Mouse (Mus musculus) neural tube, embryonic 15.5 days (tissue): Measurements from ENCODE around the gene Nup133. TPM values are rescaled to one million over a fixed set of nuclear protein-coding genes. Genes with fewer than 3 reads are reported as not detected.

Source experiments
- ATAC-seq: fragments of 200-750 bp; cut with Nextera tagmentation; 2 replicates; pipeline ENCODE4 v1.8.0; 2017; ENCODE audit warnings: mild to moderate bottlenecking, moderate TSS enrichment, moderate library complexity; ENCODE audit not compliant: low FRiP score
- H3K27ac ChIP-seq: fragments of 300-500 bp; sonication (generic); replicated peaks from 2 replicates; pipeline ENCODE4 v1.5.1; 2015; ENCODE audit warnings: mild to moderate bottlenecking, inconsistent platforms
- H3K27me3 ChIP-seq: fragments of 300-500 bp; sonication (generic); replicated peaks from 2 replicates; pipeline ENCODE4 v1.6.1; 2015; ENCODE audit warnings: inconsistent platforms
- H3K36me3 ChIP-seq: fragments of 300-500 bp; sonication (generic); 2 replicates; pipeline ENCODE4 v1.6.1; 2015; ENCODE audit warnings: inconsistent platforms
- H3K4me1 ChIP-seq: fragments of 300-500 bp; sonication (generic); 2 replicates; pipeline ENCODE4 v1.6.1; 2015; ENCODE audit warnings: inconsistent platforms
- H3K4me2 ChIP-seq: fragments of 300-500 bp; sonication (generic); 2 replicates; pipeline ENCODE4 v1.6.1; 2015; ENCODE audit warnings: inconsistent platforms, mild to moderate bottlenecking, moderate library complexity
- H3K4me3 ChIP-seq: fragments of 300-500 bp; sonication (generic); replicated peaks from 2 replicates; pipeline ENCODE4 v1.5.1; 2015; ENCODE audit warnings: mild to moderate bottlenecking, inconsistent platforms
- H3K9ac ChIP-seq: fragments of 300-500 bp; sonication (generic); replicated peaks from 2 replicates; pipeline ENCODE4 v1.6.1; 2015; ENCODE audit warnings: mild to moderate bottlenecking, inconsistent platforms
- H3K9me3 ChIP-seq: fragments of 300-500 bp; sonication (generic); replicated peaks from 2 replicates; pipeline ENCODE4 v1.6.1; 2016; ENCODE audit warnings: inconsistent platforms
- WGBS: fragments of 180-500 bp; shearing (Covaris S2); methylation state at CpG from one replicate; pipeline ENCODE4 v1.1.7; 2015; ENCODE audit warnings: mixed read lengths; 5-methylcytosine and 5-hydroxymethylcytosine counted together
- polyA plus RNA-seq: library from polyadenylated mRNA; unstranded; fragments of >200 nt; fragmentation: Nextera tagmentation; extraction: Ambion mirVana; gene quantifications from 2 replicates; pipeline ENCODE4 v1.2.1, GENCODE M21; 2015

The Nup133 gene
- polyA plus RNA-seq, result 16.8 and 24.1 TPM in 2 replicates

DNA sequence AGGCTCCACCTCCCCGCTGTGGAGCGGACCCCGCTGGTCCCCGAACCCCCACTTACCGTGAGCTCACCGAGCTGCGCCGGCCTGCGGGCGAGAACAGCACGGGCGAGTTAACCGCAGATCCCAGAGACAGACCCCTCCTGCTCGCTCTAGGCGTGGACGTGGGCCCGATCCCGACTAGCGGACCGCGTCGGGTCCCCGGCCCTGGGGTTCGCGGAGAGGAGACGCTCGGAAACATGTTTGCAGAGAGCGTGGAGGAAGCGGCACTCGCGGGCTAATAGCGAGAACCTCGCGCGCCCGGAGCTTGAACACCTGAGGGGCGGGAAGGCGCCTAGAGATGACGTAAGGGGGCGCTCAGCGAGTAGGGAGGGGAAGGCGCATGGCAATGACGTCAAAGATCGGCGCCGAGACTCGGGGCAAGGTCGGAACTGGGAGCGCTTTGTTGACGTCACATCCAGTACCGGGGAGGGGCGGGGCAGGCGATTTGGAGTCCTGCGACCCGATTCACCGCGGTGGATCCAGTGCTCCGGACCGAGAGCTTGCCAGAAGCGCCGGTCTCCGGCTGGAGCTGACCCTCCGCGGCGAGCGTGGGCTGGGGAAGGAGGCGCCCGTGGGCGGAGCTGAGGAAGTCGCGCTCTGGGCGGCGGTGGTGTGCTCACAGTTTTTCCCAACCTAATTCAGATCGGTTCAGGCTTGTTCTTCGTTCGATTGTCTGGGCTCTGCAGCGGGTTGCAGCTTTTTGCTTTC lies at the start of gene Nup133:
TSS of gene Nup133 (minus strand) at position 324 of the 744 bp plus-strand sequence.
- Histone ChIP-seq H3K27me3 (no peaks in the 10 kb centered on the region), H3K36me3 (peaks cover 33% of the 10 kb centered on the region), H3K9ac (peak within 1 kb of the TSS; percentile 92), H3K9me3 (no peaks in the 10 kb centered on the region), H3K4me1 (peaks cover 16% of the 10 kb centered on the region), H3K27ac (peak within 1 kb of the TSS; percentile 89), H3K4me2 (peak within 1 kb of the TSS; percentile 94), H3K4me3 (peak within 1 kb of the TSS; percentile 87)
- ATAC-seq, result peak; percentile 91
- WGBS, result under 1% methylated on average over 77 of the region's 77 CpGs

DNA sequence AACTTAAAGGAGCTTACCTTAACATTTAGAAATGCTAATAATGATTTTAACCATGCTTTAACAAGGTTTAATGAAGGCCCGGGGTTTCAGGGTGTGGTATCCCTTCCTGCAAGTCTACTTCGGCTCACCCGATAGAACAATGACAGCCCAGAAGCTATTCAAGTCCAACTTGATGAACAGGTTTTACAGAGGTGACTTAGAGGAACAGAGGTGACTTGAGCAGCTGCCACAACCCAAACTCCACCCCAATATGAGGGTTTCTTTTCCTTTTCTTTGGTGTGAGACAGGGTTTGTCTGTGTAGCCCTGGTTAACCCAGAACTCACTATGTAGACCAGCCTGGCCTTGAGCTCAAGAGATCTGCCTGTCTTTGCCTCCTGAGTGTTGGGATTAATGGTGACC lies 44.9 kb upstream of the Nup133 start:
- H3K36me3 ChIP-seq, result peaks cover 29% of the 10 kb centered on the region
- no peak overlapping the region for H3K9ac ChIP-seq
- no peaks in the 10 kb centered on the region for H3K9me3 ChIP-seq
- H3K4me1 ChIP-seq, result no peaks in the 10 kb centered on the region
- no peak overlapping the region for H3K27ac ChIP-seq
- 92% methylated on average over 3 of the region's 3 CpGs for WGBS
- ATAC-seq, result no peak
- no peak overlapping the region for H3K4me2 ChIP-seq
- H3K4me3 ChIP-seq, result no peak overlapping the region
- no peaks in the 10 kb centered on the region for H3K27me3 ChIP-seq

DNA sequence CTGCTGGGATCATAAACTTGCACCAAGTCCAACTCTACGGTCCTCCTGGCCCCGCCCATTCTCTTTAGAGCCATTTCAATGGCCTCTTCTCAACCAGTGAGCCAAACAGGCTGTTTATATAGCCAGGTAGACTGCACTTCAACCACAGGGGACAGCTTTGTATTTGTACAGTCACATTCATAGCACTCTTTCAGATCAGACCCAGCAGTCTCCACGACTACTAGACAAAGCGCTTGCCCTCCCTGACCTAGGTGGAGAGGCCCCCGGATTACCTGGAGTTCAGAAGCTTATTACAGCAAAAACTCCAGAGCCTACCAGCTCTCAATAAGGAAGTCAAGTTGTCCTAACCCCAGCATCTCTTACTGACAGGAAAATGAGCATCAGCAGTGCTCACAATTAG lies 44.5 kb upstream of the Nup133 start:
- Histone ChIP-seq H3K9me3 (no peaks in the 10 kb centered on the region), H3K4me2 (no peak overlapping the region), H3K4me1 (no peaks in the 10 kb centered on the region), H3K27ac (no peak overlapping the region), H3K36me3 (peaks cover 26% of the 10 kb centered on the region), H3K27me3 (no peaks in the 10 kb centered on the region), H3K4me3 (no peak overlapping the region), H3K9ac (no peak overlapping the region)
- ATAC-seq, result no peak
- 92% methylated on average over 5 of the region's 5 CpGs for WGBS

DNA sequence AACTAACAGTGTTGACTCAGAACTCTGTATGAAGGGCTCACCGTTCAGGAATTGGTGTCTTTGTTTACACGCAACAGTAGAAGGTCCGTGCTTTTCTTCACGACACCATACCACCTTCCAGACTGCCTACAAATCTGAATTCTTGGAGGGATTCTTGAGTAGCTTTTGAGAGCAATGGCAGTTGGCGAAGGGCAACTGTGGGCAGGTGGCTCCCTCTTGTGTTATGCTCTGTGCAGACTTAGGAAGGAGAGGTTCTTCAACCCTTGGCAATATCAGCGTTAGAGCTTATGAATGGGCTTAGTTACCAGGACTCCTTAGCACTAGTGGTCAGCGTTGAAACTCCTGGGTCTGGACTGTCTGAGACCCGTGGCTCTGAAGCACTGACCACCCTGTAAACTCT lies 43.5 kb upstream of the Nup133 start:
- Histone ChIP-seq H3K9ac (no peak overlapping the region), H3K36me3 (peaks cover 19% of the 10 kb centered on the region), H3K4me1 (no peaks in the 10 kb centered on the region), H3K27me3 (no peaks in the 10 kb centered on the region), H3K4me3 (no peak overlapping the region), H3K27ac (no peak overlapping the region), H3K4me2 (no peak overlapping the region), H3K9me3 (no peaks in the 10 kb centered on the region)
- 88% methylated on average over 8 of the region's 8 CpGs for WGBS
- no peak for ATAC-seq

DNA sequence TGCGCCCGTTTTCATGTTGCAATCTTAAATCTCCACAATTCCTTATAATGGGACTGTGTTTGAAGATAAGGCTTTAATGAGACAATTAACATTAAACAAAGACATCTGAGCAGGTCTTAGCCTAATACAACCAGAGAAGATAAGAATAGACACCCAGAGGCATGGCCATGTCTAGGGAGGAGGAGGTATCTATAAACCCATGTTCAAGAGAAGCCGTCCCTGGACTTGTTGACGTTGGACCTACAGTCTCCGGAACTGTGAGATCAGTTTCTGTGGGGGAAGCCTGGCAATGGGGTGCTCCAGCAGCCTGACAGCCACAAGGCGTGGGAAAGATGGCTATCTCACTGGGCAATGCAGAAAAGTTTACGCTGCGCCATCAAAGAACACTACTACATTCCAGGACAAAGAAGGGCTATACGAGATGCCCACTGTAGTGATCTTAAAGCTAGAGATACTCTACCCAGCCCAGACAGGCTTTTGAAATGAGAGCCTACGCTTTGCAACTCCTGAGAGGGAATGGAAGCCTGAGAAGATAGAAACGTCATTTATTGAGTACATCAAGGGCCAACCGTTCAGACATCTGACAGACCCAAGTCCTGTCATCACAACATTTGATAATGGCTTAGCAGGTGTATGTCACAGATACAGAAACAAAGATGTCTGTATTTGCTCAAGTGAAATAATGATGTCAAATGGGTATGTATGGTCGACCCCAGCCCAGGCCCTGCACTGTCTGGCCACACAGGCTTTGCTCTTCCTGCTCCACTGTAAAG lies 41.4 kb upstream of the Nup133 start:
- no peak for ATAC-seq
- 0 out of 2 replicates have a peak, but pooled peaks cover 5% of the 10 kb centered on the region for H3K36me3 ChIP-seq
- H3K4me2 ChIP-seq, result no peak overlapping the region
- no peak overlapping the region for H3K4me3 ChIP-seq
- WGBS, result 91% methylated on average over 13 of the region's 13 CpGs
- H3K27ac ChIP-seq, result no peak overlapping the region
- H3K9me3 ChIP-seq, result no peaks in the 10 kb centered on the region
- no peak overlapping the region for H3K9ac ChIP-seq
- no peaks in the 10 kb centered on the region for H3K27me3 ChIP-seq
- H3K4me1 ChIP-seq, result no peaks in the 10 kb centered on the region

DNA sequence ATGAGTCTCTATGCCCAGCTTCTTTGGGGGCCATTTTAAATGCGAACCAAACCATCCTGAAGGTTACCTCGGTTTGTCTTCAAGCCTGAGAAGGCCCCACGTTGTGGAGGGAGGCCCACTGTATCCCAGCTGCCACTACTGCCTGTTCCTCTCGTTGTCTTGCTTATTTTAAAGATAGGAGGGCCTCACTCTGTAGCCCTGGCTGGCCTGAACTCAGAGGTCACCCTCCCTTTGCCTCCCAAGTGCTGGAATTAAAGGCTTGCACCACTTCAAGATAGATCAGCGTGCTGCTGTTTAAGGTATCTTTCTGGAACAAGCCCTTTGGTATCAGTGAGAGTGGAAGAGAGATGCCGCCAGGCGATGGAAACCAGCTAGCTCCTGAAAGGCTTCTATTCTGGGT lies 40.1 kb upstream of the Nup133 start:
- Histone ChIP-seq H3K4me2 (no peak overlapping the region), H3K27ac (no peak overlapping the region), H3K9ac (no peak overlapping the region), H3K4me3 (no peak overlapping the region), H3K36me3 (0 out of 2 replicates have a peak, but pooled peaks cover 5% of the 10 kb centered on the region), H3K27me3 (no peaks in the 10 kb centered on the region), H3K9me3 (no peaks in the 10 kb centered on the region), H3K4me1 (no peaks in the 10 kb centered on the region)
- 79% methylated on average over 7 of the region's 7 CpGs for WGBS
- no peak for ATAC-seq

DNA sequence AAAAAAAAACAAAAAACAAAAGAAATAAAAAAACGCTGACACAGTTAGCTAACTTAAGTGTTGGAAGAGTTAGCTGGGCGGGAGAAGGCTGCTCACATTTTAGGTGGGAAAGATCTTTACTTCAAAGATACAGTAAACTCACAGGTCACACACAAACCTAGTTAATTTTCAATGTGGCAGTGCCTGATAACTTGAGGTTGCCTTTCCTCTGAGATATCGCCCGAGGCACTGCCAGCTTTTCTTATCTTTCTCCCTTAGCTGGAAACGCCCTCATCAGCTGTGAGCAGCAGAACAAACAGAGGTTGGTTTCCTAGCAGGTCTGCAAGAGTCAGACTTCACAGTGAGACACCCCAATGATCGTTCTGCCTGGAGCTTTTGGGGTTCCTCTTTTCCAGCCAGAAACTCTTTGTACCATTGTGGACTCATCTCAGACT lies 39.6 kb upstream of the Nup133 start:
- H3K27ac ChIP-seq, result no peak overlapping the region
- H3K4me2 ChIP-seq, result no peak overlapping the region
- H3K9ac ChIP-seq, result no peak overlapping the region
- H3K4me1 ChIP-seq, result peaks cover under 1% of the 10 kb centered on the region
- 82% methylated on average over 6 of the region's 6 CpGs for WGBS
- no peaks in the 10 kb centered on the region for H3K36me3 ChIP-seq
- H3K4me3 ChIP-seq, result no peak overlapping the region
- no peaks in the 10 kb centered on the region for H3K9me3 ChIP-seq
- H3K27me3 ChIP-seq, result no peaks in the 10 kb centered on the region
- no peak for ATAC-seq

DNA sequence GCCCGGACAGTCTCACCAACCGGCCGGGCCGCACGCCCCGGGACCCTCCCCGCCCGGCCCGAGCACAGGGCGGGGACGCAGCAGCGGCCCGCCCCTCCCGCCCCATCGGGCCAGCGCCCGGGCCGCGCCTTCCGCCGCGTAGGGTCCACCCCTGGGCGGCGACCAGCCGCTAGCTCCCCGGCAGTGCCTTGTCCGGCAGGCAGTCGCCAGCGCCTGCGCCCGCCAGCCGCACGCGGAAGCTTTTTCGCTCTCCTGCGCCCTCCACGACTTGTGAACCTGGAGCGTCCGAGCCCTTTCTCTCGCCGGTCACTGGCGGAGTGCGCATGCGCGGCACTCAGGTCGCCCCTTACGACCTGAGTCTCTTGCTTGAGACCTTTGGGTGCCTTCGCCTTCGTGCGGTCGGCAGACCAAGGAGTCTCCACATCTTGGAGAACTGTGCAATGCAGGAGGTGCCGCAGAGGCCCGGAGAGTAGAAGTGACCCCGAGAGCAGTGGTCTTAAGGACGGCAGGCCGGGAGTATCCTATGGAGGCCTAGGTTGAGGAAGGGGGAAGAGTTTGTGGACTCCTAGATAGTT lies 33.8 kb upstream of the Nup133 start, which contains the start of gene Abcb10:
TSS of gene Abcb10 (minus strand) at position 297 of the 575 bp plus-strand sequence.
- H3K27me3 ChIP-seq, result no peaks in the 10 kb centered on the region
- H3K27ac ChIP-seq, result peak within 1 kb of the TSS; percentile 80
- H3K4me3 ChIP-seq, result peak within 1 kb of the TSS; percentile 84
- H3K36me3 ChIP-seq, result no peaks in the 10 kb centered on the region
- peak within 1 kb of the TSS; percentile 85 for H3K9ac ChIP-seq
- H3K4me2 ChIP-seq, result peak within 1 kb of the TSS; percentile 91
- under 1% methylated on average over 49 of the region's 56 CpGs for WGBS
- H3K4me1 ChIP-seq, result peaks cover 27% of the 10 kb centered on the region
- peak; percentile 88 for ATAC-seq
- H3K9me3 ChIP-seq, result no peaks in the 10 kb centered on the region

DNA sequence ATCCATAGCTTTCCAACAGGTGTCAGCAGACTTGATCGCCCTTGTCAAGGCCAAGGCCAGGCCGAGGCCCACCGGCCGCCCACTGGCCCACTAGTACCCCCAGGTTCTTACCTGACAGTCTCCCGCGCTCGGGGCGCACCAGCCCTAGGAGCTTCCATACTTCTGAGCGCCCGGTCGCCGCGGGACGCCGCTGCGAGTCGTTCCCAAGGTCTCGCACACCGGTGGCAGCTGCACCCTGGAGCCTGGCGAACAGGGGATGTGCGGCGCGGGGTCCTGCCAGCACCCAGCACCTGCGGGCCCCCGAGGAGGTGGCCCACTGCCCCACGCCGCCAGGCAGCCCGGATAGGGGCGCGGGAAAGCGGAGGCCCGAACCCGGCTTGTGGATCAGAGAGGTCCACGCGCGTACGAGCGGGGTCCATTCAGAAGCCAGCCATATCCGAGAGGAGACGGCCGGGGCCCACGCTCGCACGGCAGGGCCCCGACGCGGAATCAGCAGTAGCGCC lies 33.3 kb upstream of the Nup133 start:
- peaks cover 27% of the 10 kb centered on the region for H3K4me1 ChIP-seq
- peak overlapping the region; percentile 80 for H3K27ac ChIP-seq
- WGBS, result under 1% methylated on average over 37 of the region's 48 CpGs
- H3K4me2 ChIP-seq, result peak overlapping the region; percentile 91
- no peaks in the 10 kb centered on the region for H3K27me3 ChIP-seq
- H3K36me3 ChIP-seq, result no peaks in the 10 kb centered on the region
- ATAC-seq, result peak; percentile 51
- H3K9me3 ChIP-seq, result no peaks in the 10 kb centered on the region
- H3K9ac ChIP-seq, result peak overlapping the region; percentile 85
- H3K4me3 ChIP-seq, result peak overlapping the region; percentile 84

DNA sequence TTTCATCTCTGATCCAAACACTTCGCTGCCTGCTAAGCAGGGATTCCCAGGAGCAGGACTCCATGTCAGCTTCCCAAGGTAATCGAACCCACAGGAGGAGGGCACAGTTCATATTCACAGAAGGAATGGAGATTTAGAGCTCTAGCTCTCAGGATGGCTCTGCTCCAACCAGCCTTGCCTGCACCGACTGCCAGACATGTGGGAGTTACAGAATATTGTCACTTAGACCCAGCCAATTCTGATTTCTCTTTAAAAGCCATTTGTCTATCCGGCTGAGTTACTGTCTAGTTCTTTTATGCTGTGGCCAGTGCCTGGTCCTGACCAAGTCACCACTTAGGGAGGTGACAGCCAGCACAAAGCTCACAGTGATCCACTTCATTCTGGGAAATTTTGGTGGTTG lies 32.6 kb upstream of the Nup133 start:
- 51% methylated on average over 4 of the region's 4 CpGs for WGBS
- H3K27ac ChIP-seq, result no peak overlapping the region

DNA sequence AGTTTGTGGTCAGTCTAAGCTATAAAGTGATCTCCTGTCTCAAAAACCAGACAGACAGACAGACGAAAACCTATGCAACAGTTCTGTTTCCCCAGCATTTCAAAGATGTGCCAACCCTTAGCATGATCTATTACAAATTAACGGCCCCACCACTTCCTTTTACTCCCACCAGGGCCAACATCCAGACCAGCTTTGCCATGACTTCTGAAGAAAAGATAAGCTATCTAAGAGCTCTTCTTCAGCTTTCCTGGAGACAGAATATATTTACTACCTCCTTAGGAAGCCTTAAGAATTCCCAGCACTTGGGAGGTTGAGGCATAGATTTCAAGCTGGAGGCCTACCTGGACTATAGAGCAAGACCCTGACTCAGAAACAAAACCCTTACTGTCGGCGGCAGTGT lies 31.2 kb upstream of the Nup133 start:
- H3K36me3 ChIP-seq, result no peaks in the 10 kb centered on the region
- H3K27me3 ChIP-seq, result no peaks in the 10 kb centered on the region
- no peak for ATAC-seq
- H3K4me1 ChIP-seq, result peaks cover 27% of the 10 kb centered on the region
- H3K27ac ChIP-seq, result no peak overlapping the region
- 74% methylated on average over 4 of the region's 4 CpGs for WGBS
- no peaks in the 10 kb centered on the region for H3K9me3 ChIP-seq
- H3K9ac ChIP-seq, result no peak overlapping the region
- H3K4me3 ChIP-seq, result no peak overlapping the region
- peak overlapping the region; percentile 91; the same call in 1 of the 2 replicates for H3K4me2 ChIP-seq

More for the DNA sequence above, 32.6 kb upstream of the Nup133 start:
- no peaks in the 10 kb centered on the region for H3K9me3 ChIP-seq
- H3K27me3 ChIP-seq, result no peaks in the 10 kb centered on the region
- H3K4me3 ChIP-seq, result peak overlapping the region; percentile 84
- ATAC-seq, result no peak
- peaks cover 27% of the 10 kb centered on the region for H3K4me1 ChIP-seq
- H3K4me2 ChIP-seq, result peak overlapping the region; percentile 91
- no peak overlapping the region; the same call in 1 of the 2 replicates for H3K9ac ChIP-seq
- H3K36me3 ChIP-seq, result no peaks in the 10 kb centered on the region
